Mouse (Mus musculus): ENCODE results near the gene Sowaha. TPM values are rescaled to one million over a fixed set of nuclear protein-coding genes. Genes with fewer than 3 reads are reported as not detected.

Gene Sowaha
- polyA plus RNA-seq, 1 experiment from 2014 or later, result 0.99 TPM

- Histone ChIP-seq H3K36me3 (replicated peaks) (no peaks in the 10 kb centered on the region), H3K27ac (no peak overlapping the region), H3K27me3 (replicated peaks) (peaks cover 85% of the 10 kb centered on the region), H3K4me1 (peaks cover 21% of the 10 kb centered on the region), H3K4me3 (no peak overlapping the region), H3K9ac (no peak overlapping the region), H3K4me2 (no peak overlapping the region), H3K9me3 (peaks cover 3% of the 10 kb centered on the region; the same call in 1 of the 2 replicates)
- 83% methylated on average over 3 of the region's 3 CpGs for WGBS
- ATAC-seq (replicated peaks), result no peak
Observed at GRCm38 (mm10) chr11:53460192-53460591, 19.9 kb downstream of the Sowaha start.

GRCm38 (mm10) chr11:53458996-53459395 is 21.1 kb downstream of the Sowaha start:
- no peak overlapping the region for H3K27ac ChIP-seq
- H3K4me1 ChIP-seq, result peaks cover 20% of the 10 kb centered on the region
- H3K9me3 ChIP-seq, result no peaks in the 10 kb centered on the region
- H3K9ac ChIP-seq, result no peak overlapping the region
- no peak for ATAC-seq (replicated peaks)
- WGBS, result 70% methylated on average over 3 of the region's 3 CpGs
- H3K4me3 ChIP-seq, result no peak overlapping the region
- peaks cover 76% of the 10 kb centered on the region for H3K27me3 ChIP-seq (replicated peaks)
- H3K36me3 ChIP-seq (replicated peaks), result no peaks in the 10 kb centered on the region
- no peak overlapping the region for H3K4me2 ChIP-seq

GRCm38 (mm10) chr11:53457372-53457954 is 22.6 kb downstream of the Sowaha start:
- Histone ChIP-seq H3K9ac (peak overlapping the region; percentile 40), H3K27me3 (replicated peaks) (peaks cover 61% of the 10 kb centered on the region), H3K9me3 (no peaks in the 10 kb centered on the region), H3K4me2 (peak overlapping the region; percentile 80), H3K36me3 (replicated peaks) (no peaks in the 10 kb centered on the region), H3K4me1 (peaks cover 11% of the 10 kb centered on the region), H3K4me3 (peak overlapping the region; percentile 47), H3K27ac (no peak overlapping the region)
- ATAC-seq (replicated peaks), result no peak
- 5% methylated on average over 29 of the region's 29 CpGs for WGBS

GRCm38 (mm10) chr11:53456474-53457371 is 23.4 kb downstream of the Sowaha start, which contains the start of the genes Gm10447 and Shroom1:
Gene Gm10447, minus strand, starts transcription at chr11:53457110.
Gene Shroom1, plus strand, starts transcription at chr11:53457205.
- peak within 1 kb of the TSS; percentile 80 for H3K4me2 ChIP-seq
- peak; percentile 66; the same call in 1 of the 2 replicates for ATAC-seq (replicated peaks)
- H3K9me3 ChIP-seq, result no peaks in the 10 kb centered on the region
- H3K4me3 ChIP-seq, result peak within 1 kb of the TSS; percentile 47
- 4% methylated on average over 41 of the region's 42 CpGs for WGBS
- no peaks in the 10 kb centered on the region for H3K36me3 ChIP-seq (replicated peaks)
- peak within 1 kb of the TSS; percentile 40 for H3K9ac ChIP-seq
- no peak within 1 kb of the TSS for H3K27ac ChIP-seq
- H3K27me3 ChIP-seq (replicated peaks), result peaks cover 53% of the 10 kb centered on the region
- peaks cover 11% of the 10 kb centered on the region for H3K4me1 ChIP-seq

- no peaks in the 10 kb centered on the region for H3K36me3 ChIP-seq (replicated peaks)
- H3K27me3 ChIP-seq (replicated peaks), result peaks cover 29% of the 10 kb centered on the region
- no peak overlapping the region for H3K9ac ChIP-seq
- WGBS, result 82% methylated on average over 5 of the region's 5 CpGs
- no peak overlapping the region for H3K4me2 ChIP-seq
- peaks cover 11% of the 10 kb centered on the region for H3K4me1 ChIP-seq
- no peak for ATAC-seq (replicated peaks)
- H3K27ac ChIP-seq, result no peak overlapping the region
- H3K4me3 ChIP-seq, result no peak overlapping the region
- no peaks in the 10 kb centered on the region for H3K9me3 ChIP-seq
Observed at GRCm38 (mm10) chr11:53453031-53453430, 27.0 kb downstream of the Sowaha start.

- no peaks in the 10 kb centered on the region for H3K9me3 ChIP-seq
- no peak for ATAC-seq (replicated peaks)
- H3K4me3 ChIP-seq, result no peak overlapping the region
- no peak overlapping the region for H3K9ac ChIP-seq
- 93% methylated on average over 9 of the region's 9 CpGs for WGBS
- H3K4me2 ChIP-seq, result no peak overlapping the region
- no peak overlapping the region for H3K27ac ChIP-seq
- peaks cover 10% of the 10 kb centered on the region for H3K4me1 ChIP-seq
- no peaks in the 10 kb centered on the region for H3K36me3 ChIP-seq (replicated peaks)
- peaks cover 22% of the 10 kb centered on the region for H3K27me3 ChIP-seq (replicated peaks)
Observed at GRCm38 (mm10) chr11:53452396-53452795, 27.7 kb downstream of the Sowaha start.

GRCm38 (mm10) chr11:53451361-53451760 is 28.7 kb downstream of the Sowaha start:
- no peaks in the 10 kb centered on the region for H3K9me3 ChIP-seq
- ATAC-seq (replicated peaks), result no peak
- no peaks in the 10 kb centered on the region for H3K36me3 ChIP-seq (replicated peaks)
- peaks cover 13% of the 10 kb centered on the region; the same call in 1 of the 2 replicates for H3K27me3 ChIP-seq (replicated peaks)
- H3K4me2 ChIP-seq, result no peak overlapping the region
- 81% methylated on average over 2 of the region's 2 CpGs for WGBS
- H3K4me1 ChIP-seq, result no peaks in the 10 kb centered on the region
- H3K9ac ChIP-seq, result no peak overlapping the region
- no peak overlapping the region for H3K27ac ChIP-seq
- H3K4me3 ChIP-seq, result no peak overlapping the region

- Histone ChIP-seq H3K9me3 (no peaks in the 10 kb centered on the region), H3K4me2 (no peak overlapping the region), H3K4me3 (no peak overlapping the region), H3K27me3 (replicated peaks) (0 out of 2 replicates have a peak, but pooled peaks cover 3% of the 10 kb centered on the region), H3K27ac (no peak overlapping the region), H3K4me1 (no peaks in the 10 kb centered on the region), H3K9ac (no peak overlapping the region), H3K36me3 (replicated peaks) (no peaks in the 10 kb centered on the region)
- 70% methylated on average over 15 of the region's 15 CpGs for WGBS
- no peak for ATAC-seq (replicated peaks)
Observed at GRCm38 (mm10) chr11:53450070-53450705, 29.9 kb downstream of the Sowaha start.

- Histone ChIP-seq H3K27ac (no peak overlapping the region), H3K9me3 (no peaks in the 10 kb centered on the region), H3K4me1 (no peaks in the 10 kb centered on the region), H3K27me3 (replicated peaks) (no peaks in the 10 kb centered on the region), H3K4me3 (no peak overlapping the region), H3K4me2 (no peak overlapping the region), H3K36me3 (replicated peaks) (no peaks in the 10 kb centered on the region), H3K9ac (no peak overlapping the region)
- WGBS, result 86% methylated on average over 1 of the region's 1 CpGs
- no peak for ATAC-seq (replicated peaks)
Observed at GRCm38 (mm10) chr11:53448529-53448928, 31.5 kb downstream of the Sowaha start.

- whole genome bisulfite sequencing, result 85% methylated on average over 8 of the region's 8 CpGs
- Histone ChIP-seq H3K27ac (no peak overlapping the region), H3K27me3 (replicated peaks) (no peaks in the 10 kb centered on the region), H3K9ac (no peak overlapping the region), H3K4me2 (no peak overlapping the region), H3K4me3 (no peak overlapping the region), H3K36me3 (replicated peaks) (no peaks in the 10 kb centered on the region), H3K4me1 (no peaks in the 10 kb centered on the region), H3K9me3 (no peaks in the 10 kb centered on the region)
- no peak for ATAC-seq (replicated peaks)
Observed at GRCm38 (mm10) chr11:53447996-53448395, 32.1 kb downstream of the Sowaha start.

- Histone ChIP-seq H3K4me2 (no peak overlapping the region), H3K4me1 (no peaks in the 10 kb centered on the region), H3K9ac (no peak overlapping the region), H3K36me3 (replicated peaks) (no peaks in the 10 kb centered on the region), H3K27me3 (replicated peaks) (no peaks in the 10 kb centered on the region), H3K27ac (no peak overlapping the region), H3K4me3 (no peak overlapping the region), H3K9me3 (no peaks in the 10 kb centered on the region)
- ATAC-seq (replicated peaks), result no peak
- WGBS, result 89% methylated on average over 13 of the region's 13 CpGs
Observed at GRCm38 (mm10) chr11:53446183-53446582, 33.9 kb downstream of the Sowaha start.

GRCm38 (mm10) chr11:53445562-53445961 is 34.5 kb downstream of the Sowaha start:
- no peak overlapping the region for H3K9ac ChIP-seq
- no peak overlapping the region for H3K4me2 ChIP-seq
- no peak overlapping the region for H3K27ac ChIP-seq
- no peaks in the 10 kb centered on the region for H3K4me1 ChIP-seq
- H3K36me3 ChIP-seq (replicated peaks), result no peaks in the 10 kb centered on the region
- no peak for ATAC-seq (replicated peaks)
- H3K27me3 ChIP-seq (replicated peaks), result no peaks in the 10 kb centered on the region
- H3K4me3 ChIP-seq, result no peak overlapping the region
- no peaks in the 10 kb centered on the region for H3K9me3 ChIP-seq
- WGBS, result 56% methylated on average over 13 of the region's 13 CpGs

Data from midbrain, embryonic 15.5 days (tissue).